Mouse (Mus musculus) layer of hippocampus, postnatal 36 days (tissue): Measurements from ENCODE around the gene Ube2n. TPM values are rescaled to one million over a fixed set of nuclear protein-coding genes. Genes with fewer than 3 reads are reported as not detected.

Source experiments
- DNase-seq, 2 experiments: peaks; one replicate each; pipeline ENCODE4 v3.0.0; 2022
- total RNA-seq, 2 experiments: library from RNA; stranded (reverse); gene quantifications; 2 replicates each; pipeline ENCODE4 v1.2.3; 2021

Ube2n gene
- total RNA-seq, 2 experiments from 2014 or later, result 192 to 202 TPM

DNA sequence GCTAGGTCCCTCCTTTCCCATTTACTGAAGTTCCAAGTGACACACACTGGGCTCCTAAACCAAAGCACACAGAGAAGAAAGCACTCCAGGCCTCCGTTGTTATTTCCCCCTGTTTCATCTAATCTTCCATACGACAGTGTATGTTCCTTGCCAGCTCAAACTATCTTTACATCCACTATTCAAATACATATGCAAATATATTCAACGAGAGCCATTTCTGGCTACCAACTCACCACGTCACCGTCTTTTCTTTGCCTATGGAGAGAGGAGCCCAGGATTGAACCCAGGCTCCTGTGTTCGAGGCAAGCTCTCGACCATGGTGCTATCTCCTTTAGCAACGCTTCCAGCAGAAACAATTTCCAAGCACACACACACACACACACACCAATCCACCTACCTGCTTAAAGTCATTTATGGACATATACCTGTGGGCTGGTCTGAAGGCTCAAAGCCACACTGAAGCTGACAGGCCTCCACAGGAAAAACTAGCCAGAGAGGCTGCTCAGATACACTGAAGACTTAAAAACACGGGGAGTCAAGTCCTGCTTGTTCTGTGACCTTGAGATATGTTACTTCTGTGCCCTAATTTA, 45.5 kb downstream of the Ube2n start:
- DNase-seq, result no peak

GRCm38 (mm10) chr10:95561616-95562015, 46.7 kb downstream of the Ube2n start:
- DNase-seq, result no peak

DNA sequence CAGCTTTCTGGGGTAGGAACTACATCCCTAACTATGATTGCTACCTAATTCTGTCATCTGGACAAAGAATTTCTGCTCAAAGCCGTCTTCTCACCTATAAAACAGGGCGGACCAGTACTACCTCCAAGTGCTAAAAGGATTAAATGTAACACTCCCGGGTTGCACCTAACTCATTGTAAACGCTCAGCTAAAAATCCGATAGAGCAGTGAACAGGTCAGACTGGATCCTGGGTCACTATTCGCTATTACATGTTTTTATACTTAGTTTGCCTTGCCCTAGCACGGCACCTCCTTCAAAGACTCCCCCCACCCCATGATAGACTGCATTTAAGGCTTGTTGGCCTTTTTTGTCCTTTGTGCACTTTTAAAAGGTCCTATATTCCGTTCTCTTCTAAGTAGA, 47.5 kb downstream of the Ube2n start:
- DNase-seq, result no peak

DNA sequence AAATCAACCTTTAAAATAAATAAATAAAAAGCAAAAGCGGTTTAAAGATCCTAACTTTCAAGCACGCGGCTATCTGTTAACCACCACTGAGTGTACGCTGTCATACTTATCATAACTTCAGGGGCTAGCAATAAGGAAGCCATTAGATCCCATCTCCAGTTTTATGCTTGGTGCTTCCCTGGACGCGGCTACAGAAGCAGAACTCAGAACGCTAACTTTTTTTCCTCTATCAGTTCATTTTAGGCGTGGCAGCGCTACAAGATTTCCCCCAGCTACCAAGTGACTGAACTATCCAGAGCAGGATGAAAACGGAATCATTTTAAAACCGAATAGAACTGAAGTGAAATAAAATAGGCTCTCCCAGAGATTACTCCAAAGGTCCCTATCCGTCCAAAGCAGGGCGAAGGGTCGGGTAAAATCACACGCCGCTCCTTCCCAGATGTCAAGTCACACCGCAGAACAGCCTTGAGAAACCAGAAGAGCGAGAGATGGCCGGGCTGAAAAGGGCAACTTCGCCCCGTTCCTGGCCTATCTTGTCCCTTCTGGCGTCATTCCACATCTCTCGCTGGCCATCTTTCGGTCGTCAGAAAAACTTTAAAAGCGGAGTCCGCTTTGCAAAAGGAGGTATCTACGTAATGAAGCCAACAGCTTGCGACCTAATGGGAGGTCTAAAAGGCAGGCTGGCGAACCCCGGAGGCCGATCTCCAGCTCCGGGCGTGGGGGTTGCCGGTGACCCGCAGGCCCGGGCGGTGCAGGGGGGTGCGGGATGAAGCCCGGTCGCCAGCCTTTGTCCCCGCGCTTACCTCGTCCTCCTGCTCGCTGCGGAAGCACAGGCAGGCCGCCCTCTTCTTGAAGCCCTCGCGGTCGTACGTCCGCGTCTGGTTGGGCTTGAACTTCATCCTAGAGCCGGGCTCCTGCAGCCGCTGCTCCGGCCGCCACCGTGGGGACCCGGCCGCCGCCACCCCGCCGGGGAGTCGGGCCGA, 48.2 kb downstream of the Ube2n start:
- peak; percentile 30 to 31 for DNase-seq

DNA sequence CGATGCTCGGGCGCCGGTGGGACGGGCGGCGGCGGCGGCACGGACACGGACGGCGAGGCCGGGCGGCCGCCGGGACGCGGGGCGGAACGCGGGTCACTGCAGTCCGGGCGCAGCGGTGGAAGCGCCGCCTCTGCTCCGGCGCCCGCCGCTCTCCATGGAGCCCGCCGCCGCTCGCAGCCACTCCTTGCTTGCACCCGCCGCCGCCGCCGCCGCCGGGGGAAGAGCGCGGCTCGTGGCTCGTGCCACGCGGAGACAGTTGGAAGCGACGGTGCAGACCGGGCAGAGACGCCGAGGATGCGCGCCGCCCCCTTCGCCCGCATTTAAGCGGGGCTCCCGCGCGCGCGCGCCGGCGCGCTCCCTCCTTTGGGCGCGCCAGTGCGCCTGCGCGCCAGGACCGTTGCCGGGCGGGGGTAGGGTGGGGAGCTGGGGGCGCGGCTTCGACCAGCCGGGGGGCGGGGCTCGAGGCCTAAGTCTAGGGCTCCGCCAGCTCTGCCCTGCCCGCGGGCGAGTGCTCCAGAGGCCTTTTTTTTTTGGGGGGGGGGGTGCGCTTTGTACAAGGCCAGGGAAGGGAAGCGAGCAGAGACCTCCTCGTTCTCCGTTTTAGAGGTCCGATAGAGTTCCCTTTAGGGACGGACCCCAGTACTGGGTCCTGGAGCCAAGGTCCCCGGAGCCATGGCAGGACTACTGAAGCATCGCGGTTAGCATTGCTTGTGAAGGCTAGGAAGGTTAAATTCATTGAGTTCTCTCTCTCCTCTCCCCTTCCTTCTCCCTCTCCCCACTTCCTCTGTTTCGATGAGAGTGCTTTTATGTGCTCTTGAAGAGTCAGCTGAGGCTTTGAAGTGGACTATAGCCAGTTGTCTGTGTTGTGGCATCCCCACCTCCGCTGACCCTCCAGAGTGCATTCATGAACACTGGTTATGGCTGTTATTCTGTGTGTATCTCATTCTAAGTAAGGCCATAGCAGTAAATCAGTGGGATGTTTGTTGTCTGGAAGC, 49.2 kb downstream of the Ube2n start, which contains the start of gene Nudt4:
TSS of gene Nudt4 (minus strand) at position 296 of the 995 bp plus-strand sequence.
- DNase-seq, result peak; percentile 79 to 81

GRCm38 (mm10) chr10:95565156-95565854, 50.4 kb downstream of the Ube2n start:
- no peak for DNase-seq

- no peak for DNase-seq
Observed at GRCm38 (mm10) chr10:95566786-95567185, 51.8 kb downstream of the Ube2n start.

- DNase-seq, result no peak
Observed at GRCm38 (mm10) chr10:95567550-95567949, 52.6 kb downstream of the Ube2n start.

DNA sequence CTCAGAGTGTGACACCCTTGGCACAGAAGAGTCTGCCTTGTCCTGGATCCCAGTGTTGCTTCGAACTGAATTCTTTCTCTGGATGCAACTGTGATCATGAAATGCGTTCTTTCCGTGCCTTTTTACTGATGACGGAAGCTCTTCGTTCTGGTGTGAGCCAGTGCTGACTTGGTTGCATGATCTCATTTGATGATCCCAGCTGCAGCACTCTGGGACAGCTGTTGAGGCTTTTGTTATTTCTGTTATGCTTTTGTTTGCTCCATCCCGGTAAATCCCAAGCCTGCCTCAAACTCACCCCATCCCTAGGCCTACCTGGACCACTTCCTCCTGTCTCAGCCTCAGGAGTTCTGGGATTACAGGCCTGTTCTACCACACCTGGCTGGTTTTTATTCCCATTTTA, 53.1 kb downstream of the Ube2n start:
- DNase-seq, result no peak

DNA sequence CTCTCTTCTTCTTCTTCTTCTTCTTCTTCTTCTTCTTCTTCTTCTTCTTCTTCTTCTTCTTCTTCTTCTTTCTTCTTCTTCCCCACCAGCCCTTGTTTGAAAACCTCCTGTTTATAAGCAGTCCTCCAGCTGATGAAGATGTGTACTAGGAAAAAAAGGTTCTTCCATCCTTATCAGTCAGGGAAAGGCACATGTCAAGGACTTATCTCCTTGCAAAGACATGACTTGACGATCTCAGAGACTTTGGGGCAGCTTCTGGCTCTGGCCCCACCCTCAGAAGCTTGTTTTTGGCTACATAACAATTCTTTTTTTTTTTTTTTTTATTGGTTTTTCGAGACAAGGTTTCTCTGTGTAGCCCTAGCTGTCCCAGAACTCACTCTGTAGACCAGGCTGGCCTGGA, 54.5 kb downstream of the Ube2n start:
- no peak for DNase-seq

DNA sequence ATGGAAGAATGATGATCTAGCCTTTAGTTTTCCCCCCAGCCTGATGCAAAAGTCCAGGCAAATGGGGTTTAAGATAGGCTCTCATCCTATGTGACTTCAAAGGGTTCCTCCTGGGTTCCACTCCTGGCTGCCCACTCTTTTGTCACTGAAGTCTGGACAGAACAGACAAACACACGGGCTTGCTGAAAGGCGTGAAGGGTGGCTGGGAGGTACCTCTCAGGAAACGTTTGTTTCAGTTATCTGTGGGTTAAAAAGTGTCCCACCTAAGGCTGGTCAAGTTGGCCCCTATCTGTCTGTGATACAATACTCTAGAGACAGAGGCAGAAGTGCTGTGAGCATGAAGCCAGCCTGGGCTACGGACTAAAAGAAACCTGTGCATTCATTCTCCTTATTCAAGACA, 60.0 kb downstream of the Ube2n start:
- DNase-seq, result no peak

DNA sequence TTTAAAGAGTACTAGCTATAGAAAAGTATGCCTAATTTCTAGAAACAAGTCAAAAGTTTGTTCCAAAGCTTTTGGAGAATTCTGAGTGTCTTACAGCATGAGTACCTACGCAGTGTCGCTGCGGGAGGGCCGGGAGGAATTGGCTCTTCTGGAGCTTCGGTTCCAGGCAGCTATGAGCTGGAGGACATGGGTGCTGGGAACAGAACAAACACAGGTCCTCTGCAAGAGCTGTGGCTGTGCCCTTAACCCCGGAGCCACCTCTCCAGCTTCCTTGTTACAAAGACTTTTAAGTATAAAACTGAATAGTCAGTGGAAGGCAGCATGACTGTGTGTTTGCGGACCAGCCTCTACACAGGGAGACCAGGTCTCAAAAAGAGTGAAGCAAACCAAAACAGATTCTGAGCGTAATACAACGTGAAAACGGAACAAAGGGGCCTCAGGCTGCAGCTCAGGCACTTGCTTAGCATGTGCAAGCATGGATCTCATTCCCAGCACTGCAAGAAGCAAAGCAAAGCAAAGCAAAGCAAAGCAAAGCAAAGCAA, 61.0 kb downstream of the Ube2n start:
- DNase-seq, result no peak

GRCm38 (mm10) chr10:95576876-95577566, 62.1 kb downstream of the Ube2n start:
- no peak for DNase-seq

GRCm38 (mm10) chr10:95577567-95577950, 62.6 kb downstream of the Ube2n start:
- no peak for DNase-seq

GRCm38 (mm10) chr10:95585554-95585953, 70.6 kb downstream of the Ube2n start:
- DNase-seq, result no peak

DNA sequence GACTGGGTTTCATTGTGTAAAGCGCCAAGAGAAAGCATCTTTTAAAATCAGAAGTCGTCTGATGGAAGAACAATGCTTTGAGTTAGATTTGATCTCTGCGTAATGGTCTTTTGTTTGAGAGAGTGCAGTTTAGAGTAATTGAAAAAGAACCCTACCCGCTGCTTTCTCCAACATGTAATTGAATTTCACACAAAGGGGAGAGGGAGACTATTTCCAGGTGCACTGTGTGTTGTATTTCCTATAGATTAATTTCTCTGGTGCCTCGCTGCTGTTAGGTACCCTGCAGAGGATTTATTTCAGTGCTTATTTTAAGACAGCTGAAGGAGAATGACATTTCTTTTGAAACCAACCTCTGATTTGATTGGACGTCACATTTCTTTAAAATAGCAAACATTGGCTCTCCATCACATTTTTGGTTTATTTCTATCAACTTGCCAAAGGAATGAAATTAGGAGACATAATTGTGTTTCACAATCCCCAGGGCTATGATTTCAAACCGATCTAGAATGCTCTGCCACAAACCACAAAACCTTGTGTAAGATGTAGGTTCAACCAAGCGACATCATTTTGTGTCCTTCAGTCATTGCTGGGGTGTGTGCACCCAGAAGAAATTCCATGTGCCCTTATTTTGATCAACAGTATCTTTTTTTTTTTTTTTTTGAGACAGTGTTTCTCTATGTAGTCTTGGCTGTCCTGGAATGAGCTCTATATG, 72.7 kb downstream of the Ube2n start:
- no peak for DNase-seq

DNA sequence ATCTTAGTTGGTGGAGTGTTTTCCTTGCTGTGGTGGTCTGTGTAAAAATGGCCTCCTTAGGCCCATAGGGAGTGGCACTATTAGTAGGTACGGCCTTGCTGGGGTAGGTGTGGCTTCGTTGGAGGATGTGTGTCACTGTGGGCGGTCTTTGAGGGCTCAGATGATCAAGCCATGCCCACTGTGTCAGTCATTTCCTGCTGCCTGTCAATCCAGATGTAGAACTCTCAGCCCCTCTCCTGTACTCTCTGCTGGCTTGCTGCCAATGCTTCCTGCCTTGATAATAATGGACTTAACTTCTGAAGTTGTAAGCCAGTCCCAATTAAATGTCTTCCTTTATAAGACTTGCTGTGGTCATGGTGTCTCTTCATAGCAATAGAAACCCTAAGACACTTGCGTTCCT, 74.3 kb downstream of the Ube2n start:
- DNase-seq, result no peak

GRCm38 (mm10) chr10:95590196-95590595, 75.3 kb downstream of the Ube2n start:
- no peak for DNase-seq

DNA sequence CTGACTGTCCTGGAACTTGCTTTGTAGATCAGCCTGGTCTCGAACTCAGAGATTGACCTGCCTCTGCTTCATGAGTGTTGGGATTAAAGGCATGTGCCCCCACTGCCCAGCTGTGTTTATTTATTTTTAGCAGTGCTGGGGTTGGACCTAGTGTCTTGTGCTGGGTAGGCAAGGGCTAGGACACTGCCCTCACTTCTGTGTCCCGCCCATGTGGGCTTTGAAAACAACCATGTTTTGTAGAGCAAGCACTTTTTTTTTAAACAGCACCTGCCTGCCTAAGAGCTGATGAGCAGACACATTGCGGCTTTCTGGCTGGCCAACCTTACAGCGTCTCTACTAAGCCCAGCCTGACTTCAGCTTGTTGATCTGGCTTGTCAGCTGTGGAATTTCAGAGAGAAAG, 76.3 kb downstream of the Ube2n start:
- no peak for DNase-seq

GRCm38 (mm10) chr10:95594414-95594813, 79.5 kb downstream of the Ube2n start:
- no peak for DNase-seq
